Mouse (Mus musculus) T-helper 2 cell (primary cell): ENCODE results near the gene Atrip.

Experiments
- in situ Hi-C: fragments of 300-600 bp; cut with MboI, MseI; formaldehyde crosslinking; loops from one replicate; pipeline ENCODE4 v1.15.1; 2025; ENCODE audit warnings: high pct_unique_total_duplicates

Atrip gene

GRCm38 (mm10) chr9:109040906-109041305 is 33.0 kb downstream of the Atrip start:
- in situ Hi-C loops, result no loop called here

- in situ Hi-C loops, result no loop called here
Observed at GRCm38 (mm10) chr9:109040216-109040615, 33.7 kb downstream of the Atrip start.

- in situ Hi-C loops, result no loop called here
Observed at GRCm38 (mm10) chr9:109039681-109040080, 34.2 kb downstream of the Atrip start.

- in situ Hi-C loops, result no loop called here
Observed at GRCm38 (mm10) chr9:109038901-109039364, 35.0 kb downstream of the Atrip start.

GRCm38 (mm10) chr9:109038086-109038895 is 35.6 kb downstream of the Atrip start, which contains the start of gene Shisa5:
Gene Shisa5, plus strand, starts transcription at chr9:109038565.
- in situ Hi-C loops, result no loop called here

GRCm38 (mm10) chr9:109032435-109032834 is 41.5 kb downstream of the Atrip start:
- in situ Hi-C loops, result no loop called here

- in situ Hi-C loops, result no loop called here
Observed at GRCm38 (mm10) chr9:109031686-109032085, 42.2 kb downstream of the Atrip start.

GRCm38 (mm10) chr9:109031001-109031400 is 42.9 kb downstream of the Atrip start:
- in situ Hi-C loops, result no loop called here

- in situ Hi-C loops, result no loop called here
Observed at GRCm38 (mm10) chr9:109030312-109030711, 43.6 kb downstream of the Atrip start.

GRCm38 (mm10) chr9:109028919-109029318 is 45.0 kb downstream of the Atrip start:
- in situ Hi-C loops, result no loop called here

- in situ Hi-C loops, result no loop called here
Observed at GRCm38 (mm10) chr9:109028421-109028820, 45.5 kb downstream of the Atrip start.

- in situ Hi-C loops, result no loop called here
Observed at GRCm38 (mm10) chr9:109027521-109027920, 46.4 kb downstream of the Atrip start.

GRCm38 (mm10) chr9:109022866-109023685 is 50.8 kb downstream of the Atrip start:
- in situ Hi-C loops, result no loop called here

GRCm38 (mm10) chr9:109021428-109021827 is 52.5 kb downstream of the Atrip start:
- in situ Hi-C loops, result no loop called here

GRCm38 (mm10) chr9:109016973-109017604 is 56.8 kb downstream of the Atrip start:
- in situ Hi-C loops, result no loop called here

- in situ Hi-C loops, result no loop called here
Observed at GRCm38 (mm10) chr9:109015397-109015796, 58.5 kb downstream of the Atrip start.

- in situ Hi-C loops, result no loop called here
Observed at GRCm38 (mm10) chr9:109010316-109010690, 63.6 kb downstream of the Atrip start.

- in situ Hi-C loops, result no loop called here
Observed at GRCm38 (mm10) chr9:109009636-109010315, 64.1 kb downstream of the Atrip start.

GRCm38 (mm10) chr9:109008994-109009635 is 64.8 kb downstream of the Atrip start:
- in situ Hi-C loops, result no loop called here

- in situ Hi-C loops, result no loop called here
Observed at GRCm38 (mm10) chr9:109008081-109008480, 65.8 kb downstream of the Atrip start.
